Mouse (Mus musculus) embryonic fibroblast, embryonic 13.5 days (primary cell): ENCODE data around the gene Ankrd44. TPM values are rescaled to one million over a fixed set of nuclear protein-coding genes. Genes with fewer than 3 reads are reported as not detected.

ENCODE experiments used
- H3K27ac ChIP-seq: 2 replicates; pipeline ENCODE4 v1.5.1; 2012; ENCODE audit warnings: low read length, control low read depth, inconsistent platforms; ENCODE audit not compliant: insufficient read depth
- H3K4me1 ChIP-seq: 2 replicates; pipeline ENCODE4 v1.6.1; 2011; ENCODE audit warnings: low read length; ENCODE audit not compliant: control insufficient read depth, insufficient read depth
- H3K4me3 ChIP-seq: 2 replicates; pipeline ENCODE4 v1.5.1; 2011; ENCODE audit warnings: mild to moderate bottlenecking, control low read depth, low read length; ENCODE audit not compliant: insufficient read depth
- CTCF ChIP-seq: IDR thresholded peaks from 2 replicates; pipeline ENCODE4 v1.5.1; 2011; ENCODE audit warnings: mild to moderate bottlenecking, control low read depth, low read length, moderate library complexity, borderline replicate concordance; ENCODE audit not compliant: insufficient read depth
- POLR2A ChIP-seq: IDR thresholded peaks from 2 replicates; pipeline ENCODE4 v1.6.1; 2011; ENCODE audit warnings: low read depth, mild to moderate bottlenecking, control low read depth, low read length, moderate library complexity
- polyA plus RNA-seq: library from polyadenylated mRNA; stranded (reverse); fragments of >200 nt; gene quantifications from 2 replicates; pipeline ENCODE4 v1.2.4, GENCODE M21; 2011; ENCODE audit warnings: low read depth; ENCODE audit not compliant: missing spikeins, insufficient read length

Ankrd44 gene
- polyA plus RNA-seq, 1 experiment = 24.8 TPM

GRCm38 (mm10) chr1:54827351-54827750 lies 98.8 kb downstream of the Ankrd44 start:
- peaks cover 21% of the 10 kb centered on the region for H3K4me1 ChIP-seq
- TF ChIP-seq CTCF = no peak
- TF ChIP-seq POLR2A = no peak

GRCm38 (mm10) chr1:54826426-54826986 lies 99.7 kb downstream of the Ankrd44 start:
- Histone ChIP-seq H3K4me1 (peaks cover 21% of the 10 kb centered on the region), H3K27ac (no peak overlapping the region), H3K4me3 (no peak overlapping the region)
- no peak for TF ChIP-seq POLR2A
- TF ChIP-seq CTCF = no peak

More at GRCm38 (mm10) chr1:54827351-54827750, 98.8 kb downstream of the Ankrd44 start:
- H3K4me3 ChIP-seq = no peak overlapping the region
- H3K27ac ChIP-seq = no peak overlapping the region

- Histone ChIP-seq H3K27ac (no peak overlapping the region), H3K4me1 (peaks cover 21% of the 10 kb centered on the region), H3K4me3 (no peak overlapping the region)
- TF ChIP-seq POLR2A (no peak), CTCF (no peak)
These were observed 100.3 kb downstream of the Ankrd44 start for GRCm38 (mm10) chr1:54825718-54826425.

DNA sequence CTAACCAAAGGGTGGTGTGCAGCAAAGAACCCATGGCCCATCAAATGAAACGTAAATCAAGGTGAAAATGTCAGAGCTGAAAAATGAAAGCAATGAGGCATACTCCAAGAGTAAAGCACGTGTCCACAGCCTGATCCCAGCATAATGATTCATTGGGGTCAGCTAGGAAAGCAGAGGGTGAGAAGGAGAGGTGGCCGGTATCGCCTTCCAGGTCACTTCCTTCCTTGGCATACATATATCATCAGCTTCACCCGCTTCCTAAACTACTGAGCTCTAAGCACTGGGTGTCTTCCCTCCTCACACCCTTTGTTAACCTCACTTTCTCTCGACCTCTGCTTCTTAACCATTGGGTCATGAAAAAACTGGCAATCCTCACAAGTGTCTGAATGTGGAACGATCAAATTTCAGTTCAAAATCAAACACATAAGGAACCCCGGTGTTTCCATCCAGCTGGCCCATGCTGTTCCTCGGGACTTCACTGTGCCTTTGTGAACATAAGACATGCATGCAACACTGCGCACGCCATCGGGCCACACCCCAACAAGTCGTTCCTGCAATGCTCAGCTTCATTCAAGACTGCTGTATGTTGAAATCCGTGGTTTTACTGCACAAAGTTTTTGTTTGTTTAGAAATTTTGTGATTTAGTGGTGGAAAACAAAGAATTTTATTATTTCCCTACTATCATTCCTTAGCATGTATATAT lies 101.9 kb downstream of the Ankrd44 start:
- TF ChIP-seq CTCF = no peak
- H3K4me1 ChIP-seq = peaks cover 14% of the 10 kb centered on the region
- no peak overlapping the region for H3K27ac ChIP-seq
- H3K4me3 ChIP-seq = no peak overlapping the region

- Histone ChIP-seq H3K4me3 (no peak overlapping the region), H3K27ac (no peak overlapping the region), H3K4me1 (peaks cover 9% of the 10 kb centered on the region)
- TF ChIP-seq CTCF (no peak), POLR2A (no peak)
These were observed 104.4 kb downstream of the Ankrd44 start for GRCm38 (mm10) chr1:54821797-54822196.

- H3K27ac ChIP-seq = no peak overlapping the region
- TF ChIP-seq CTCF = no peak
- TF ChIP-seq POLR2A = no peak
- H3K4me1 ChIP-seq = no peaks in the 10 kb centered on the region
- H3K4me3 ChIP-seq = no peak overlapping the region
These were observed 110.9 kb downstream of the Ankrd44 start for GRCm38 (mm10) chr1:54815206-54815855.

- H3K4me1 ChIP-seq = peaks cover 3% of the 10 kb centered on the region; the same call in 1 of the 2 replicates
- TF ChIP-seq CTCF = no peak
- no peak for TF ChIP-seq POLR2A
- no peak overlapping the region for H3K4me3 ChIP-seq
- no peak overlapping the region for H3K27ac ChIP-seq
These were observed 116.2 kb downstream of the Ankrd44 start for GRCm38 (mm10) chr1:54809811-54810549.

DNA sequence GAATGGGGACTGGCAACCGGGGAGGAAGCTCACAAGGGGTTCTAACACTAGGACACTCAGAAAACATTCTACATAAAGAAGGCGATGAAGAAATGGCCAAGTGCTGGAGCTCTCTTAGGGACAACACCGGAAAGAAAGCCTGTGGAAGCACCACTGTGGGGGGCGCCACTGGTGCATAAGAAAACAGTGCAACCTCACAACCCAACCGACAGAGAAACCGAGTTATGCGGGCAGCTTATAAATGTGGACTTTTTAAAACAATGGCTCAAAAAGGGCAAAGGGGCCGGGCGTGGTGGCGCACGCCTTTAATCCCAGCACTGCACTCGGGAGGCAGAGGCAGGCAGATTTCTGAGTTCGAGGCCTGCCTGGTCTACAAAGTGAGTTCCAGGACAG lies 117.1 kb downstream of the Ankrd44 start:
- TF ChIP-seq POLR2A (no peak), CTCF (no peak)
- no peak overlapping the region for H3K4me3 ChIP-seq

DNA sequence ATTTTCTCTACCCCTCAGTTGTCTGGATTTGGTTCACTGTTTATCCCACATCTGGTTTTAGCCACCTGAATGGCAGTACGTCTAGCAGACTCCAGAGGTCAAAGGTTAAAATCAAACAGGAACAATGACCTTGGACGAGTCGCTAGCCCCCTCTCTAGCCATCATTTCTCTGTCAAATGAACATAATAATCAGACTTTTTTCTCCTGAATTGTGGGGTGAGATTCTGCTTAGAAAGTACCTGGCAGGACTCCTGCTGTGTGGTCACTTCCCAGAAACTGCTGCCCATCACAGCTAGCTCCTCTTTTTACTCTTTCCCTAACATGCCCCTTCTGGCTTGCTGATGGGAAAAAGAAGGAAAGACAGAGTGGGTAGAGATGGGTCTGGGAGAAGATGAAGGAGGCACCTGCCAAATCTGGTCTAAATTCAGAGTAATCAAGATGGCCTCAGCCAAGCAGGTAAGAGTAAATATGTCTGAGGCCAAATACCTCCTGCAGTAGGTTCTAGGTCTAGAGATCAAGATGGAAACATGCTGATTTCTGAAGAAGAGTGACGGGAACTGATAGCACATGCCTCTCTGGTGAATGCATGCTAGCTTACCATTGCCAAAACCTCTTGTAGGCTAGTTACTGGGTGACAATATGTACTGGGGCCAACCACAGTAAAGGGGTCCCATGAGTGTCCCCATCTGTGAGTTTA lies 117.6 kb downstream of the Ankrd44 start:
- H3K27ac ChIP-seq = no peak overlapping the region
- no peak overlapping the region for H3K4me3 ChIP-seq
- H3K4me1 ChIP-seq = peaks cover 3% of the 10 kb centered on the region; the same call in 1 of the 2 replicates
- no peak for TF ChIP-seq CTCF
- no peak for TF ChIP-seq POLR2A

More for the DNA sequence above, 117.1 kb downstream of the Ankrd44 start:
- Histone ChIP-seq H3K4me1 (peaks cover 3% of the 10 kb centered on the region; the same call in 1 of the 2 replicates), H3K27ac (no peak overlapping the region)
